Mouse (Mus musculus): ENCODE measurements around the gene Ccdc89. TPM values are rescaled to one million over a fixed set of nuclear protein-coding genes. Genes with fewer than 3 reads are reported as not detected.

Ccdc89 gene
- 2.4 and 2.8 TPM in 2 replicates for polyA plus RNA-seq (2016; fragmentation: Nextera tagmentation; extraction: Ambion mirVana)

DNA sequence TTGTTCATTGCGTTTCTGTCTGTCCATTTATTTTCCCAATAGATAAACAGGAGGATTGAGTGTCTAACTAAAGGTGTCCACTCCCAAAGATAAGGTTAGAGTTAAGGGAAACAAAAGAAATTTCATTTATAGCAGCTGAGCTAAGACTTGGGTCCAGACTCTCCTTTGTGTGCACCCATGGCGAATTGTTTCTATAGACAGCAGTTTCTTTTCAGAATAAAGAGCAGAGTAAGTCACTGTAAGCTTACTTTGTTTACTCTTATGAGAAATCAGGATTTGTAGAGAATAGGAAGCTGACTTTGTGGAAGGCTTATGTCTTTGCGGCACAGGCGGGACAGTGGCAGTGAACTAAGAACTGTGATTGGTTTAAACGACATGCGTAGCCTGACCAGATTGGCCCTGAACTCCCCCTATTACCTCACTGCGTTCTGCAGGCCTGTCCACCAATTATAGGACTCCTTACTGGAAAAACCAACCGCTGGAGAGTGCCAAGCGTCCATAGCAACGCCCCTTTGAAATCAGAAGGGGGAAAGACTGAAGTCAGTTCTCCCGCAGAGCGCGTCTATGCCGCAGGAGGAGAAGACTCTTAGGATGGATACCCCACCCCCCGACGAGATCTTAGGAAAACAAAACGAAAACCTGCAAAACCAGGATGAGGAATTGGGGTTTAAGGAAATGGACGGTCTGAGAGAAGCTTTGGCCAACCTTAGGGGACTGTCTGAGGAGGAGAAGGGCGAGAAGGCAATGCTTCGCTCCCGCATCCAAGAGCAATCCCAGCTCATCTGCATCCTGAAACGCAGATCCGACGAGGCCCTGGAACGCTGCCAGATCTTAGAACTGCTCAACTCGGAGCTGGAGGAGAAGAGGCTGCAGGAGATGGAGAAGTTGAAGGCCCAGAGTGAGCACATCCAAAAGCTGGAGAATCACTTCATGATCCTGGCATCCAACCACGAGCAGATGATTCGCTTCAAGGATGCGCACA lies at the start of gene Ccdc89:
Gene Ccdc89, plus strand, starts transcription at position 558 of the 982 bp plus-strand sequence.
- H3K27me3 ChIP-seq, result no peaks in the 10 kb centered on the region
- ATAC-seq (ENCODE audit: insufficient number of reproducible peaks, insufficient read depth, low FRiP score, low TSS enrichment, low read depth), result peak; percentile 100
- 24% methylated on average over 29 of the region's 29 CpGs for WGBS
- peak within 1 kb of the TSS; percentile 50 for H3K9ac ChIP-seq (replicated peaks)
- no peak within 1 kb of the TSS for H3K27ac ChIP-seq
- no peaks in the 10 kb centered on the region for H3K4me1 ChIP-seq (replicated peaks)
- H3K4me2 ChIP-seq, result peak within 1 kb of the TSS; percentile 62
- H3K9me3 ChIP-seq, result no peaks in the 10 kb centered on the region
- H3K4me3 ChIP-seq (replicated peaks), result peak within 1 kb of the TSS; percentile 37
- no peaks in the 10 kb centered on the region for H3K36me3 ChIP-seq

DNA sequence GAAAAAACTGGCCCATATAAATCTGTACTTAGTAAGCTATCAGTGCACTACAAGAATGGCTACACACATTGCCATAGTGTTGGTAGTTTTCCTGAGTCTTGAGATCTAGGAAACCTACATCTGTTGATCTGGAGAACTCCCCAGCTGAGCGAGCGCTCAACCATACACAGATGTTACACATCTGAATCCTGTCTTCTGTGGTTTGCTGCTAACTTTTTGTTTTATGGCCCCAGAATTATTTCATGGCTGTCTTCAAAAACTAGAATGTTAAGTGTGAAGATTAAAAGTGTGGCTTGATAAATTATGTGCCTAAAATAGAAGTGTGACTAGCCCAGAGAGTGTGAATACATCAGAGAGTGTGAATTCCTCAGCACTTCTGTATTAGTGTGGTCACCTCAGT lies 42.0 kb upstream of the Ccdc89 start:
- no peak for ATAC-seq (ENCODE audit: insufficient number of reproducible peaks, insufficient read depth, low FRiP score, low TSS enrichment, low read depth)
- 75% methylated on average over 2 of the region's 2 CpGs for WGBS

GRCm38 (mm10) chr7:90386885-90387459 lies 39.4 kb upstream of the Ccdc89 start:
- Histone ChIP-seq H3K4me3 (replicated peaks) (no peak overlapping the region), H3K4me1 (replicated peaks) (peaks cover 5% of the 10 kb centered on the region; the same call in 1 of the 2 replicates), H3K27me3 (0 out of 2 replicates have a peak, but pooled peaks cover 5% of the 10 kb centered on the region), H3K9me3 (no peaks in the 10 kb centered on the region), H3K27ac (no peak overlapping the region), H3K4me2 (no peak overlapping the region; the same call in 1 of the 2 replicates), H3K36me3 (no peaks in the 10 kb centered on the region), H3K9ac (replicated peaks) (no peak overlapping the region)
- WGBS, result 20% methylated on average over 8 of the region's 8 CpGs
- no peak for ATAC-seq (ENCODE audit: insufficient number of reproducible peaks, insufficient read depth, low FRiP score, low TSS enrichment, low read depth)

More for the DNA sequence above, 42.0 kb upstream of the Ccdc89 start:
- Histone ChIP-seq H3K4me3 (replicated peaks) (no peak overlapping the region), H3K4me2 (no peak overlapping the region), H3K36me3 (no peaks in the 10 kb centered on the region), H3K27ac (no peak overlapping the region), H3K9me3 (no peaks in the 10 kb centered on the region), H3K4me1 (replicated peaks) (peaks cover 5% of the 10 kb centered on the region; the same call in 1 of the 2 replicates), H3K9ac (replicated peaks) (no peak overlapping the region), H3K27me3 (0 out of 2 replicates have a peak, but pooled peaks cover 5% of the 10 kb centered on the region)

DNA sequence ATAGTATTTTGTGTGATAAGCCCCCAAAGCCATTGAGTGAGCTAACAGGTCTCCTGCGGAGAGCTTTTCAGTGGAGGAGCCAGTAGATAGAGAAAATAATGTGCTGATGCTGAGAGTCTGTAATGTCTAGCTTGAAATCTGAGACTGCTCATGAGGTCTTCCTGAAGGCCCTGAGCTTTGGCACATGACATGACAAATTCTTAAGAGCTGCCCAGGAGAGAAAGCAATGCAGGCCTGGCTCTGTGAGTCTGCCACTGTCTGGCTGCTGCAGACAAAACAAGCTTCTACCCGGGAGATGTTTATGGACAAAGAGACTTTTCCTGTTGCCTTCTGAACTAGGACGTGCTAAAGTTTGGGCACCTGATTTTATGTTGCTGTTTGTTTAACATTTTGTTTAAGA lies 36.6 kb upstream of the Ccdc89 start:
- no peak overlapping the region for H3K4me2 ChIP-seq
- 0 out of 2 replicates have a peak, but pooled peaks cover 5% of the 10 kb centered on the region for H3K27me3 ChIP-seq
- H3K36me3 ChIP-seq, result no peaks in the 10 kb centered on the region
- 53% methylated on average over 3 of the region's 3 CpGs for WGBS
- ATAC-seq (ENCODE audit: insufficient number of reproducible peaks, insufficient read depth, low FRiP score, low TSS enrichment, low read depth), result no peak
- no peak overlapping the region for H3K27ac ChIP-seq
- no peak overlapping the region for H3K4me3 ChIP-seq (replicated peaks)
- no peaks in the 10 kb centered on the region for H3K9me3 ChIP-seq
- H3K9ac ChIP-seq (replicated peaks), result no peak overlapping the region
- H3K4me1 ChIP-seq (replicated peaks), result peaks cover 5% of the 10 kb centered on the region; the same call in 1 of the 2 replicates

DNA sequence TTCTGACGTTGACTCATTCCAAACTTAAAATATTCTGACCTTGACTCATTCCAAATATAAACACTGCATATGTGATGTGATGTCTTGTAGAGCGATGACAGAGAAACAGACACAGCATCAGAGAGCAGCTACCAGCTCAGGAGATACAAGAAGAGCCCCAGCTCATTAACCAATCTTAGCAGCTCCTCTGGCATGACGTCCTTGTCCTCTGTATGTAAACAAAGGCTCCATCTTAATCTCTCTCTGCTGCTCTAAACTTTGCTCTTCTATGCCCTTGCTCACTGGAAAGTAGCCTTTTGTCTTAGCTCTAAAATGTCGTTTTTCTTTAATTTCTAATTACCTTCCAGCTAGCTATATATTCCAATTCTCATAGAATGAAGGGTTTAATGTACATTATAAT lies 31.3 kb upstream of the Ccdc89 start:
- Histone ChIP-seq H3K4me2 (no peak overlapping the region), H3K9ac (replicated peaks) (no peak overlapping the region), H3K27me3 (no peaks in the 10 kb centered on the region), H3K9me3 (no peaks in the 10 kb centered on the region), H3K4me1 (replicated peaks) (no peaks in the 10 kb centered on the region), H3K36me3 (no peaks in the 10 kb centered on the region), H3K27ac (no peak overlapping the region), H3K4me3 (replicated peaks) (no peak overlapping the region)
- ATAC-seq (ENCODE audit: insufficient number of reproducible peaks, insufficient read depth, low FRiP score, low TSS enrichment, low read depth), result no peak
- 58% methylated on average over 4 of the region's 4 CpGs for WGBS

GRCm38 (mm10) chr7:90395928-90396327 lies 30.4 kb upstream of the Ccdc89 start:
- Histone ChIP-seq H3K4me2 (no peak overlapping the region), H3K9me3 (no peaks in the 10 kb centered on the region)
- 50% methylated on average over 5 of the region's 5 CpGs for WGBS

DNA sequence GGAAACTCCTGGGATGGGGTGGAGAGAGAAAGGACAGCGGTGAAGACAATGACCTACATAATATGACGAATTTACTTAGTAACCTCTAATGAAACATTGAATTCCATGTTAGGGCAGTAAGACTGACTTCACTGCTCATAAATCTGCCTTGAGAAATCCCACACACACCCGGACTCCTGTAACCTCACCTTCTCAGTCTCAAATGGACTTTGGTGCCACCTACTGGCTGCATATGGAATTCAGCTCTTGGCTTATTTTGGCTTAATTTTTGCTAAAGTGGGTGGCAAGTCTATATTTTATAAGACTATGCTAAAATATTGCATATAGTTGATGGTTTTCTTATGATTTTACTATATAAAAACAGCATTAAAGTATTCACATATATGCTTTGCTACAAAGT lies 16.4 kb upstream of the Ccdc89 start:
- Histone ChIP-seq H3K4me2 (no peak overlapping the region), H3K27ac (no peak overlapping the region), H3K9ac (replicated peaks) (no peak overlapping the region), H3K4me1 (replicated peaks) (no peaks in the 10 kb centered on the region), H3K36me3 (no peaks in the 10 kb centered on the region), H3K4me3 (replicated peaks) (no peak overlapping the region), H3K27me3 (no peaks in the 10 kb centered on the region), H3K9me3 (no peaks in the 10 kb centered on the region)
- 40% methylated on average over 3 of the region's 3 CpGs for WGBS
- ATAC-seq (ENCODE audit: insufficient number of reproducible peaks, insufficient read depth, low FRiP score, low TSS enrichment, low read depth), result no peak

More at GRCm38 (mm10) chr7:90395928-90396327, 30.4 kb upstream of the Ccdc89 start:
- no peaks in the 10 kb centered on the region for H3K4me1 ChIP-seq (replicated peaks)
- no peaks in the 10 kb centered on the region for H3K36me3 ChIP-seq
- no peaks in the 10 kb centered on the region for H3K27me3 ChIP-seq
- H3K4me3 ChIP-seq (replicated peaks), result no peak overlapping the region
- ATAC-seq (ENCODE audit: insufficient number of reproducible peaks, insufficient read depth, low FRiP score, low TSS enrichment, low read depth), result no peak
- no peak overlapping the region for H3K9ac ChIP-seq (replicated peaks)
- H3K27ac ChIP-seq, result no peak overlapping the region

DNA sequence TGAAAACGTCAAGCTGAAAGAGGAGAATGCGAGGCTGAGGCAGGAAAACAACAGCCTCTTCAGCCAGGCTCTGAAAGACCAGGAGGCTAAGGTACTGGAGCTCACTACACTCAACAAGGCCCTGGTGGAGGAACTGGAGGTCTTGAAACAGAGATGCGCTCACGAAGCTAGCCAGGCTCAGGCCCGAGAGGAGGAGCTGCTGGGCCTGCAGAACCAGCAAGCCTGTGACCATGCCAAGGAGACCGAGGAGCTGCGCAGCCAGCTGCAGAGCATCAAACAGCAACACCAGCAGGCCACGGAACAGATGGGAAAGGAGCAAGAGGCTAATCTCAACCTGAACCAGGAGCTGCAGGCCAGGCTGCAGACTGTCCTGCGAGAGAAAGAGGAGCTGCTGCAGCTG lies 629 bp downstream of the Ccdc89 start:
- Histone ChIP-seq H3K4me1 (replicated peaks) (no peaks in the 10 kb centered on the region), H3K27me3 (no peaks in the 10 kb centered on the region), H3K4me2 (peak overlapping the region; percentile 62; the same call in 1 of the 2 replicates), H3K9ac (replicated peaks) (no peak overlapping the region; the same call in 1 of the 2 replicates), H3K9me3 (no peaks in the 10 kb centered on the region), H3K36me3 (no peaks in the 10 kb centered on the region), H3K4me3 (replicated peaks) (peak overlapping the region; percentile 37), H3K27ac (no peak overlapping the region)
- ATAC-seq (ENCODE audit: insufficient number of reproducible peaks, insufficient read depth, low FRiP score, low TSS enrichment, low read depth), result no peak
- 68% methylated on average over 9 of the region's 9 CpGs for WGBS

- Histone ChIP-seq H3K36me3 (no peaks in the 10 kb centered on the region), H3K27me3 (no peaks in the 10 kb centered on the region), H3K4me1 (replicated peaks) (no peaks in the 10 kb centered on the region), H3K4me3 (replicated peaks) (no peak overlapping the region), H3K9ac (replicated peaks) (no peak overlapping the region), H3K9me3 (no peaks in the 10 kb centered on the region), H3K27ac (no peak overlapping the region), H3K4me2 (no peak overlapping the region)
- ATAC-seq (ENCODE audit: insufficient number of reproducible peaks, insufficient read depth, low FRiP score, low TSS enrichment, low read depth), result no peak
Observed at GRCm38 (mm10) chr7:90432221-90432620, 5.8 kb downstream of the Ccdc89 start.

DNA sequence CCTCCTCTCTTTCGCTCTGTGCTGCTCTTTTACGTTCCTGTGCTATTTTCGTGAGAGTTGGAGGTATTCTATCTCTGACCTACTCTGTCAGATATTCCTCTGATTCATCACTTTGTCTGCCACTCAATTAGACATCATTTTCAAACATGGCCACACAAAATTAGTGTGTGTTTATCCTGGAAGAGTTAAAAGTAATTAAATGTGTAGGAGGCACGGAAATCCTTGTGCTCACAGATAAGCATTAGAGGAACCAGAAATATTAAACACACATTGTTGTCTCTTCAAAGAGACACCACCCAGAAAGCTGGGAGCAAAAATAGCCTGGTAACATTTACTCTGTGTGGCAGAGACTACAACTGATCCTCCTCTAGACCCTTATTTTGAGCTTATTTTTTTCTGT lies 13.7 kb downstream of the Ccdc89 start:
- Histone ChIP-seq H3K27ac (no peak overlapping the region), H3K36me3 (no peaks in the 10 kb centered on the region), H3K4me1 (replicated peaks) (no peaks in the 10 kb centered on the region), H3K9me3 (no peaks in the 10 kb centered on the region), H3K27me3 (no peaks in the 10 kb centered on the region), H3K4me2 (no peak overlapping the region), H3K9ac (replicated peaks) (no peak overlapping the region), H3K4me3 (replicated peaks) (no peak overlapping the region)
- ATAC-seq (ENCODE audit: insufficient number of reproducible peaks, insufficient read depth, low FRiP score, low TSS enrichment, low read depth), result no peak
- 92% methylated on average over 4 of the region's 4 CpGs for WGBS

- WGBS, result 13% methylated on average over 4 of the region's 4 CpGs
- Histone ChIP-seq H3K4me3 (replicated peaks) (peak overlapping the region; percentile 96), H3K9ac (replicated peaks) (peak overlapping the region; percentile 99)
Observed at GRCm38 (mm10) chr7:90442070-90442469, 15.7 kb downstream of the Ccdc89 start.

More at GRCm38 (mm10) chr7:90442070-90442469, 15.7 kb downstream of the Ccdc89 start:
- Histone ChIP-seq H3K27ac (peak overlapping the region; percentile 25; the same call in 1 of the 2 replicates), H3K4me2 (peak overlapping the region; percentile 95), H3K9me3 (no peaks in the 10 kb centered on the region), H3K4me1 (replicated peaks) (0 out of 2 replicates have a peak, but pooled peaks cover 3% of the 10 kb centered on the region), H3K27me3 (no peaks in the 10 kb centered on the region), H3K36me3 (peaks cover under 1% of the 10 kb centered on the region; the same call in 1 of the 2 replicates)
- peak; percentile 20; the same call in 1 of the 2 replicates for ATAC-seq (ENCODE audit: insufficient number of reproducible peaks, insufficient read depth, low FRiP score, low TSS enrichment, low read depth)

All from limb, embryonic 12.5 days (tissue).